Mouse (Mus musculus): Measurements from ENCODE around the gene Ncdn.

Gene Ncdn

DNA sequence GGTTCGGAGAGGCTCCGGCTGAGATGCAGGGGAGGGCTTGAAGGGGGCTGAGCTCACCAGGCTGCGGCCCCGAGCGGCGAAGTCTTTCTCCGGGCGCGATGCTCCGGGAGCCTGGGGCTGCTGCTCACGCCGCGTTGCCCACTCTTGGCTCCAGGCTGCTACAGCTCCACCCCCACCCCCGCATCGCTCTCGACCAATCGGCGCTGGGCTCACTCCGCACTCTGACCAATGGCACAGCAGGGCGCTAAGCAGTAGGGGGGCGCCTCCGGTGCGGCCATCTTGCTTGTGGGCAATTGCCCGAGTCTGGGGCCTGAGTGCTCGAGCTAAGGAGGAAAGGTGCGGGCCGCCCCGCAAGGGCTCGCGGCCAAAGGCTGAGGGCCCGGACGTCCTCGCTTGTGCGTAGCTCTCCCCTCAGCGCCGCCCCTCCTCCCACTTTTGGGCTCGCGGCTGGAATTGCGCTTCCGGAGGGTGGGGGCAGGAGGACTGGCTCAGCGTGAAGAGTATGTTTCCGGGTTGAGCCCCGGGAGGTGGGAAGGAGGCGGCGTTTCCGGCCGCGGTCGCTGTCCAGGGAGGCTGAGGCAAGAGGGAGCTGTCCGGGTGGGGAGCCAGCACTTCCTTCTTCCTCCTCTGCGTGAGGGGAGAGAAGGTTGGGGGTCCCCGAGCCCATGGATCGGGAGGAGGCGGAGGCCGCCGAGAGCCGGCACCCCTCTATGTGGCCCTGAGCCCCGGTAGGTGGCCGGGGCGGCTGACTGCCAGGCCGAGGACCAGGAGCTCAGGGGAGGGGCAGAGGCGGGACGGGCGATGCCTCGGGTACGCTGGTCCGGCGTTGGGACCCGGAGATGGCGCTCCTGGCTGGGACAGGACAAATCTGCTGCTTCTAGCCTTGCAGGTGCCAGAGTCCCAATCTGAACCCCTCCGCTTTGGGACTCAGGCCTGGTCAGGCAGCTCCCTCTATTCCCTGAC is at the start of gene Ncdn, which contains the start of gene AU040320:
TSS of gene Ncdn (minus strand) at position 171 of the 963 bp plus-strand sequence.
TSS of gene AU040320 (plus strand) at position 277 of the 963 bp plus-strand sequence.
- peak; percentile 99 for DNase-seq (ENCODE audit: low read depth, low spot score)

- DNase-seq (ENCODE audit: low read depth, low spot score), result no peak
These were observed 48.9 kb upstream of the Ncdn start for GRCm38 (mm10) chr4:126802174-126802573.

DNA sequence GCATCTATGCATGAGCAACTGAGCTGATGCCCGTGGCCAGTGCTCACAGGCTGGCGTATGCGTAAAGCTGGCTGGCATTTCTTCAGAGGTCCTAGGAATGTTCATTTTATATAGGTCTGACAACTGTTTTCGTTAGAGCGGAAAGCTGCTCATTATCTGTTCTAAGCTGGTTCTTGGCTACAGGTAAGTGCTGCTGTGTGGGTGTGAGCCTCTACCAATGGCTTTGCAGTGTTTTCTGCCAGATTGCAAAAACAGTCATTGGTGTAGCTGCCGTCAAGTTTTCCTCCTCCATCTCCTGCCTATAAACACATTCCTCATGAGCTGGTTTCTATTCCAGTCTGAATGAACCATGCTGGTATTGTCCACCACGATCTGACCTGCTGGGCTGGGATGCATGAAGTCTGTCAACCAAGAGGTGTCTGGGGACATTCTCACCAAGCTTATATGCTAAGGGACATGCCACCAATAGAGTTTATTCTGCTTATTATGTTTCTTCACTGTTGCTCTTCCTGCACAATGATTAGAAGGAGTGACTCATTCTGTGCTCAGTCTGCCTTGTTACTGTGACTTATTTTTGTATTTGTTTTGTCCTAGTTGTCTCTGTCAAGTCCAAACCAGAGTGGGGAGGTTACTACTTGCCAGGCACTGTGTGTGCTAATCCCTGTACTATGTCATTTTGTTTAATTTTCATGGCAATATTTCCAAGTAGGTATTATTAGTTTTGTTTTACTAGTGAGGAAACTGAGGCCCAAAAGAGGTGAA is 39.3 kb upstream of the Ncdn start:
- DNase-seq (ENCODE audit: low read depth, low spot score), result peak; percentile 81

DNA sequence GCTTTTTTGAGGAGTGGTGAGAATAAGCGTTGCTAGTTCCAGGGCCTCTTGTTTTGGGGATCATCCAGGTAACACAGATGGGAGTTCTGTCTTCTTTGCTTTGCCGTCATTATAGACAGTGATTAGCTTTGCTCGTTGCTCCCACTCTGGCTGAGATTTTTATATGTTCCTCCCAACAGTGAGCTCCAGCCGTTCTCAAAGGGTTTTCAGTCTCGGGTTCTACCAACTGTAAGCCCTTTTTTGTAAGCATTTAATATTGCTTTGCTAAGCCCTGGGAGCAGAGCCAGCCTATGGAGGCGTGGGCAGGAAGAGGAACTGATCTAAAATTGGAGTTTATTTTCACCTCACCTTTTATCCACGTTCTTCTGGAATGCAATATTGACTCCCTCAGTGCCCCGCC is 29.8 kb upstream of the Ncdn start:
- DNase-seq (ENCODE audit: low read depth, low spot score), result peak; percentile 86

- peak; percentile 46 for DNase-seq (ENCODE audit: low read depth, low spot score)
These were observed 29.3 kb upstream of the Ncdn start for GRCm38 (mm10) chr4:126782512-126782911.

- DNase-seq (ENCODE audit: low read depth, low spot score), result no peak
These were observed 28.6 kb upstream of the Ncdn start for GRCm38 (mm10) chr4:126781871-126782270.

DNA sequence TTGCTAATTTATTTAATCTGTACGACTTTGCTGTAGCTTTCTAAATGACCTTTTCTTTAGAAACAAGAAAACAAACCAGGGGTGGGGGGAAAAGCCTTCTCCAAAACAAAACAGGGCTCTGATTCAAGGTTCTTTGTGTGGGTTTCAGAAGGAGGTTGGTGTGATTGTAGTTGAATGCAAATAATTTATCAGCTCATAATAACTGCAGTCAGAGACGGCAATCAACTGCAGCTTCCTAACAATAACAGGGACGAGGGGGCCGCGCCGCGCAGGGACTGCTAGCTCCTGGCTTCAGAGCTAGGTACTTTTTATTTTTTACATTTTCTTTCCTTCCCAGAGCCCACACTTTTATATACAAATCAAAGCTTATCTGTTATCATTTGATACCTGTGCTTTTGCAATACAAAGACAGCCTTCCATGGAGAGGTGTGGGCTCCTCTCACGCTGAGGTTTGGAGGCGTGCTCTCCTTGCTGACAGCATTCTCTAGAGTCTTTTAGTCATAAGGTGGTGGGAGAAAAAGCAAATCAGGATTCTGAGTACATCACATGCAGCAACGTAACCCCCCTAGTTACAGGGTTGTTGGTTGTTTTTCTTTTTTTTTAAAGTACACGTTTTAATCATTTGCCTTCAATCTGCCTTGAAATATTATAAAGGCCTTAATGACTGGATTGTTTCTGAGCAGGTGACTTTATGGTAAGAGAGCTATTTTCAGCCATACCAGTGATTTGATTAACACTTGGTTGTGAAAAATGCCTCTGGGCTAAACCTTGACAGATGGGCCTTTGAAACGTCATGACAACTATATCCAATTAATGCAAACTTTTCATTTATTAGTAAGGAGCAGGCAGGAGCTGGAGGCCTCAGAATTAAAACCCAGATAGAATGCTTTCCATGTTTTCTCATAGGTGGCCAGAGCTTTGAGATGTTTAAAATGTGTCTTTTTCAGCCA is 26.9 kb upstream of the Ncdn start:
- DNase-seq (ENCODE audit: low read depth, low spot score), result peak; percentile 57

DNA sequence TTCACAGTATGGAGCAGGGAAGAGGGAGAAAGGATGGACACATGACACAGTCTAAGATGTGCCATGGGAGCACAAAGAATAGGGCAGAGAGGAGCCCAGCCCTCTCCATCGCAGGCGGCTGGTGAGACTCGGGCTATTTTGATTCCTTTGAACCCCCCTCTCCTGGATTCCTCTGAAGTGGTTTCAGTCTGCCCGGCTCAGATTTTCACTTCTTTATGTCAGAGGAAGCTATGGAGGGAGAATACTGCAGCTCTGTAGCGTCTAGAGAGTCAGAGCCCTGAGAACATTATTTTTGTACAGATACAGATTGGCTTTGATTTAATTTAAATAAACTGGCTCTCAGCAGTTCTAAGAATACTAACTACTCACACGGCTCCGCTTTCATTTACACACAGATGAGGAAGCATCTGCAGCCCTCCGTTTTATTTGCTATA is 25.9 kb upstream of the Ncdn start:
- DNase-seq (ENCODE audit: low read depth, low spot score), result peak; percentile 74

DNA sequence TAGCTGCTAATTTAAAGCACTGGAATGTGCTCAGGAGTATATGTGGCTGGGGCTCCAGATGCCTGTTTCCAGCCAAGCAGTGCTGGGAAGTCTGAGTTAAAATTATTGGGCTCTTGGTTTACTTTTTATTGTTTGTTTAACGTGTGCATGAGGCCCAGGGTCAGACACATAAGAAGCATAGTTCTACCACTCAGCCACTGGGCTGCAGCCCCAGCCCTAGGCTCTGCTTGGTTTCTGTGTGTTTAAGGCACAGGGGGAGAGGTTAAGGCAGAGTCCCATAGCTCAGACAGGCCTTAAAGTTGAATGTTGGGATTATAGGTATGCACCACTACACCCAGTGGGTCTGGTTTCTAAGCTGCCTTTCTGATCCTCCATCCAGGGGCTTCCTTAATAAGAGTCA is 21.9 kb upstream of the Ncdn start:
- no peak for DNase-seq (ENCODE audit: low read depth, low spot score)

DNA sequence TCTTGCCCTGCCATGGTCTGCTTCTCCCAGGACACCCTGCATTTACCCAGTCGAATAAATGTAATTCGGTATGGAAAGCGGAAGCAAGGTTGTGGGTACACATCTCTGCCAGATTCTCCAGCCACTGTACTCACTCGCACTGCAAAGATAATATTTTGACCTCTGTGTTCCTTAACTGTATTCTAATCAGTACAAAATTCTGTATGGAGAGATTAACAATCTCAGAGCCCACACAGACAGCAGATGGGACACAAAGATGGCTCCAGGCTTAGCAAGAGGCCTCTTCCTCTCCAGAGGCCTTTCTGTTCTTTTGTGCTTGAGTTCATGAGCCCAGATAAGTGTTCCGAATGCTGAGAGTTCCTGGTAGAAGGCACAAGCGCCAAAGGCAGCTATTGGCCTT is 20.6 kb upstream of the Ncdn start:
- no peak for DNase-seq (ENCODE audit: low read depth, low spot score)

DNA sequence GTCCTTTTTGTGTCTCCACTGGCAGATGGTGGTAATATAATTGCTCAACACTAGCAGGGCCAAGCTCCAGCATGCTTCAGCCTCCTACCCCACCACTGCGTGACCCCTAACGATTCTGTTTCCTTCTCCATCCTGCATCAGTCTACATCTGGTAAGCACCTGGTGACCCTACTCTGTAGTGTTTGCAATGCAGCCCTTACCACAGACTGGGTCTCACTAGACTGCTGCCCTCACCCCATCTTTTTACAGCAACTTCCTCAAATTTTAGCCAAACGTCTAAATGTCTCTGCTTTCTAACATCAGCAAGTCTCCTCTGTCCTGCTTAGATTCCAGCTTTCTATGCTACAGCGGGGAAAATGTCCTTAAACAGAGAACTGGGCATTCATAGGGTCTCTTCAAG is 17.6 kb upstream of the Ncdn start:
- no peak for DNase-seq (ENCODE audit: low read depth, low spot score)

DNA sequence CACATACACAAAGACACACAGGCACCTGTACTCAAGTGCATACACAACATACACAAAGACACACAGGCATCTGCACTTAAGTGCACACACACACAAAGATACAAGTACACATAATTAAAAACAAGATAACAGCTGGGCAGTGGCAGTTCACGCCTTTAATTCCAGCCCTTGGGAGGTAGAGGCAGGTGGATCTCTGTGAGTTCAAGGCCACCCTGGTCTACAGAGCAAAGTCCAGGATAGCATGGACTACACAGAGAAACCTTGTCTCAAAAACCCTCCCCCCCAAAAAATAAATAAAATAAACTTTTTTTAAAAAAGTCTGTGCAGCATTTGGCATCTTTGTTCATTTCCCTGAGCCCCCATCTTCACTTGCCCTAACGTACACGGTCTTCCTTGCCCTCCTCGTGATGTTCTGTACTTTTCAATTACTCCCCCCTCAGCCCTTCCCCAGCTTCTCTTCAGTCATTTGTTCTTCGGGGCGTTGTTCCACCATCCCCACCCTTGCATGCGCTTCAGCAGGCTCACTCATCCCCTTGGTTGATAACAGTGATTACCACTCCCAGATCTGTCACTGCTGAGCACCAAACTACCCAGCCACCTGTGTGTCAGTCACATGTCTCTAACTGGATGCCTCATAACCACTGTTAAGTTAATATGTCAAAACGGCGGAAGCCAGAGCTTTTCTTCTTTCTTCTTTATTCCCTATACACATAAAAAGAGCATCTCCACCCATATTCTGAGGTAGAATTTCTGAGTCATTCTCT is 16.7 kb upstream of the Ncdn start:
- no peak for DNase-seq (ENCODE audit: low read depth, low spot score)

- no peak for DNase-seq (ENCODE audit: low read depth, low spot score)
These were observed 10.2 kb upstream of the Ncdn start for GRCm38 (mm10) chr4:126763483-126763882.

GRCm38 (mm10) chr4:126762586-126763359 is 9.5 kb upstream of the Ncdn start:
- DNase-seq (ENCODE audit: low read depth, low spot score), result no peak

DNA sequence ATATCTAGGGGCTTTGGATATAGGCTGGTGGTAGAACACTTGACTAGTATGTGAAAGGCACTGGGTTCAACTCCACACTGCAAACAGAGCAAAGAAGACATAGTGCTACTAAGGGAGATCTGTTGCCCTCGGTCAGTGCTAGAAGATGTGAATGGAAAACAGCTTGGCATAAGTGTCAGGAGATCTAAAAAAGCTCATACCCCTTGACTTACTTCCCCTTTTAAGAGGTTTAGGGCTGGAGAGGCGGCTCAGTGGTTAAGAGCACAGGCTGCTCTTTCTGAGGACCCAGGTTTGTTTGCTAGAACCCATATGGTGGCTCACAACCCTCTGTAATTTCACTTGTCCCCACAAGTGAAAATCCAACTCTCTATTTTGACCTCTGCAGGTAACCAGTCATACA is 6.2 kb upstream of the Ncdn start:
- no peak for DNase-seq (ENCODE audit: low read depth, low spot score)

- DNase-seq (ENCODE audit: low read depth, low spot score), result no peak
These were observed 5.1 kb upstream of the Ncdn start for GRCm38 (mm10) chr4:126758299-126758698.

GRCm38 (mm10) chr4:126756766-126757165 is 3.5 kb upstream of the Ncdn start:
- peak; percentile 95 for DNase-seq (ENCODE audit: low read depth, low spot score)

- no peak for DNase-seq (ENCODE audit: low read depth, low spot score)
These were observed 1.6 kb upstream of the Ncdn start for GRCm38 (mm10) chr4:126754736-126755374.

DNA sequence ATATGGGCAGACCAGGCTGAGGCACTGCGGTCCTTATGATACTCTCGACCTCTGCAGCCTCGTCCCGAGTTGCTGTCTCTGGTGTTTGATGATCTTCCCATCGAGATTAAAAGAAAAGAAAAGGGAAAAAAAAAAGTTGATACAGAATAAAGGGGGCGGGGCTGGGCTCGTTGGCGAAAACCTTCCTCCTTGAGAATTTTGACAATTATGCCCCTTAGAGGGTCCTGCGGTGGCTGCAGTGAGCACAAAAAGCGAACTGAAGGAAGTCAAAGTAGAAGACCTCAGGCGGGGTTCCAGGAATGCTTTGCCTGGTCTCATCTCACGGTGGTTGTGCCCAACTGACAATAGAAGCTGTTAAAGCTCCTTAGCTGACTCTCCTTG is 983 bp upstream of the Ncdn start:
- no peak for DNase-seq (ENCODE audit: low read depth, low spot score)

Measured in brain, adult 2 months (tissue).